Mouse (Mus musculus) MEL (cell line): Measurements from ENCODE around the gene Tubg2.

Source experiments
- CHD2 ChIP-seq: IDR thresholded peaks from 2 replicates; pipeline ENCODE4 v1.6.1; 2011; ENCODE audit warnings: low read length, improper control_type of control experiment
- SMC3 ChIP-seq: IDR thresholded peaks from 2 replicates; pipeline ENCODE4 v1.6.1; 2011; ENCODE audit warnings: low read depth, low read length, improper control_type of control experiment
- TCF12 ChIP-seq: IDR thresholded peaks from 2 replicates; pipeline ENCODE4 v1.6.1; 2014; ENCODE audit warnings: low read depth, mild to moderate bottlenecking, inconsistent platforms, low read length, improper control_type of control experiment, moderate library complexity
- USF2 ChIP-seq, 2 experiments: IDR thresholded peaks; 2 replicates each; pipeline ENCODE4 v1.6.1; 2011 to 2012; ENCODE audit warnings: improper control_type of control experiment in 2 of 2, low read length in 2 of 2, borderline replicate concordance in 1 of 2, inconsistent platforms in 1 of 2, low read depth in 1 of 2, mild to moderate bottlenecking in 1 of 2; ENCODE audit not compliant: insufficient read depth in 1 of 2
- ZC3H11A ChIP-seq: IDR thresholded peaks from 2 replicates; pipeline ENCODE4 v1.6.1; 2012; ENCODE audit warnings: low read depth, mild to moderate bottlenecking, inconsistent platforms, low read length, improper control_type of control experiment
- ZNF384 ChIP-seq: IDR thresholded peaks from 2 replicates; pipeline ENCODE4 v1.6.1; 2012; ENCODE audit warnings: low read depth, mild to moderate bottlenecking, inconsistent platforms, low read length, improper control_type of control experiment

- TF ChIP-seq ZNF384 (no peak), USF2 (IDR thresholded peaks at IDR 0.05; ENCODE audit: borderline replicate concordance in 1 of 2, insufficient read depth in 1 of 2, low read depth in 1 of 2, low read length in 2 of 2) (no peak), ZC3H11A (no peak), TCF12 (no peak), SMC3 (no peak), CHD2 (no peak)
These were observed 5.8 kb downstream of the Tubg2 start for GRCm38 (mm10) chr11:101161551-101161950.
